Mouse (Mus musculus) limb, embryonic 14.5 days (tissue): ENCODE measurements around the gene Sf3b6. TPM values are rescaled to one million over a fixed set of nuclear protein-coding genes. Genes with fewer than 3 reads are reported as not detected.

ENCODE experiments used
- ATAC-seq: fragments of 200-750 bp; cut with Nextera tagmentation; 2 replicates; pipeline ENCODE4 v1.8.0; 2017; ENCODE audit warnings: low read depth, moderate number of reproducible peaks, moderate TSS enrichment; ENCODE audit not compliant: low FRiP score
- DNase-seq: peaks from one replicate; pipeline ENCODE4 v3.0.0-alpha.2; 2015; ENCODE audit warnings: low spot score
- H3K27ac ChIP-seq: fragments of 300-500 bp; sonication (generic); replicated peaks from 2 replicates; pipeline ENCODE4 v1.5.1; 2014; ENCODE audit warnings: low read depth, mild to moderate bottlenecking, low read length, moderate library complexity, mixed read lengths
- H3K27me3 ChIP-seq: fragments of 300-500 bp; sonication (generic); 2 replicates; pipeline ENCODE4 v1.6.1; 2014; ENCODE audit warnings: low read length, mixed read lengths; ENCODE audit not compliant: control insufficient read depth, insufficient read depth
- H3K36me3 ChIP-seq: fragments of 300-500 bp; sonication (generic); 2 replicates; pipeline ENCODE4 v1.6.1; 2014; ENCODE audit warnings: mild to moderate bottlenecking, low read length, moderate library complexity, mixed read lengths; ENCODE audit not compliant: control insufficient read depth, insufficient read depth
- H3K4me1 ChIP-seq: fragments of 300-500 bp; sonication (generic); 2 replicates; pipeline ENCODE4 v1.6.1; 2014; ENCODE audit warnings: antibody characterized with exemption, low read length, mixed read lengths; ENCODE audit not compliant: control insufficient read depth, insufficient read depth
- H3K4me2 ChIP-seq: fragments of 300-500 bp; sonication (generic); replicated peaks from 2 replicates; pipeline ENCODE4 v1.6.1; 2014; ENCODE audit warnings: low read depth, mild to moderate bottlenecking, low read length, moderate library complexity; ENCODE audit not compliant: severe bottlenecking
- H3K4me3 ChIP-seq: fragments of 300-500 bp; sonication (generic); replicated peaks from 2 replicates; pipeline ENCODE4 v1.5.1; 2014; ENCODE audit warnings: low read length
- H3K9ac ChIP-seq: fragments of 300-500 bp; sonication (generic); 2 replicates; pipeline ENCODE4 v1.6.1; 2014; ENCODE audit warnings: mild to moderate bottlenecking, low read depth, low read length, moderate library complexity; ENCODE audit not compliant: severe bottlenecking
- H3K9me3 ChIP-seq: fragments of 300-500 bp; sonication (generic); 2 replicates; pipeline ENCODE4 v1.6.1; 2016; ENCODE audit warnings: low read length; ENCODE audit not compliant: control insufficient read depth
- POLR2A ChIP-seq: fragments of 200-500 bp; IDR thresholded peaks from 2 replicates; pipeline ENCODE4 v1.8.0; 2012; ENCODE audit warnings: inconsistent platforms, mild to moderate bottlenecking, moderate library complexity, borderline replicate concordance; ENCODE audit not compliant: insufficient read depth, insufficient read length; ENCODE audit errors: extremely low read depth
- WGBS: fragments of 180-500 bp; shearing (Covaris S2); extraction: QIAGEN DNeasy Blood & Tissue Kit; methylation state at CpG from one replicate; pipeline ENCODE4 v1.1.7; 2014; 5-methylcytosine and 5-hydroxymethylcytosine counted together
- polyA plus RNA-seq, 2 experiments: library from polyadenylated mRNA; depleted of rRNA in 1 of 2; stranded (reverse) in 1 of 2; unstranded in 1 of 2; fragments of >200 nt; fragmentation: Nextera tagmentation in 1 of 2; extraction: Ambion mirVana in 1 of 2; gene quantifications; 2 replicates each; pipeline versions ENCODE4 v1.2.1 to v1.2.3; 2012 to 2014

Gene Sf3b6
- polyA plus RNA-seq, 2 experiments = 179 to 307 TPM

GRCm38 (mm10) chr12:4874161-4874927 is 57.0 kb downstream of the Sf3b6 start, which contains the start of gene Mfsd2b:
Mfsd2b (minus strand) TSS chr12:4874359.
- no peaks in the 10 kb centered on the region for H3K9me3 ChIP-seq
- H3K27ac ChIP-seq = no peak within 1 kb of the TSS
- TF ChIP-seq POLR2A = no peak
- peaks cover 9% of the 10 kb centered on the region for H3K4me1 ChIP-seq
- no peaks in the 10 kb centered on the region for H3K27me3 ChIP-seq
- DNase-seq (peak; percentile 72), ATAC-seq (peak; percentile 62)
- H3K4me3 ChIP-seq = peak within 1 kb of the TSS; percentile 34
- H3K4me2 ChIP-seq = peak within 1 kb of the TSS; percentile 79
- peak within 1 kb of the TSS; percentile 52 for H3K9ac ChIP-seq
- peaks cover 6% of the 10 kb centered on the region; the same call in 1 of the 2 replicates for H3K36me3 ChIP-seq
- 3% methylated on average over 24 of the region's 24 CpGs for WGBS

- TF ChIP-seq POLR2A = no peak
- WGBS = 80% methylated on average over 8 of the region's 8 CpGs
- no peaks in the 10 kb centered on the region for H3K27me3 ChIP-seq
- no peak overlapping the region for H3K27ac ChIP-seq
- no peak overlapping the region for H3K9ac ChIP-seq
- no peaks in the 10 kb centered on the region for H3K9me3 ChIP-seq
- DNase-seq (no peak), ATAC-seq (no peak)
- H3K4me2 ChIP-seq = no peak overlapping the region
- H3K4me1 ChIP-seq = peaks cover 9% of the 10 kb centered on the region
- no peak overlapping the region for H3K4me3 ChIP-seq
- H3K36me3 ChIP-seq = peaks cover 10% of the 10 kb centered on the region; the same call in 1 of the 2 replicates
Observed at GRCm38 (mm10) chr12:4875623-4876022, 58.3 kb downstream of the Sf3b6 start.

Other genes starting within 250 kb of the Sf3b6 start
- gene Itsn2, start 224.9 kb upstream of the Sf3b6 start, polyA plus RNA-seq (2012; rRNA removed) = 31.1 and 33.2 TPM in 2 replicates
- 42.6 and 49.3 TPM in 2 replicates for gene Itsn2, start 224.9 kb upstream of the Sf3b6 start, polyA plus RNA-seq (2014; fragmentation: Nextera tagmentation; extraction: Ambion mirVana)
- not detected in 2 replicates for gene Gm3625, start 224.6 kb upstream of the Sf3b6 start, polyA plus RNA-seq (2012; rRNA removed)
- not detected in 2 replicates for gene Gm3625, start 224.6 kb upstream of the Sf3b6 start, polyA plus RNA-seq (2014; fragmentation: Nextera tagmentation; extraction: Ambion mirVana)
- 1.8 and 1.9 TPM in 2 replicates for gene Fam228a, start 79.1 kb upstream of the Sf3b6 start, polyA plus RNA-seq (2012; rRNA removed)
- gene Fam228a, start 79.1 kb upstream of the Sf3b6 start, polyA plus RNA-seq (2014; fragmentation: Nextera tagmentation; extraction: Ambion mirVana) = 0.55 and 0.77 TPM in 2 replicates
- gene Pfn4, start 48.5 kb upstream of the Sf3b6 start, polyA plus RNA-seq (2012; rRNA removed) = 2.4 and 2.7 TPM in 2 replicates
- 3.8 and 4.8 TPM in 2 replicates for gene Pfn4, start 48.5 kb upstream of the Sf3b6 start, polyA plus RNA-seq (2014; fragmentation: Nextera tagmentation; extraction: Ambion mirVana)
- 8.7 and 8.8 TPM in 2 replicates for gene Fam228b, start 48.3 kb upstream of the Sf3b6 start, polyA plus RNA-seq (2012; rRNA removed)
- 4.8 TPM in 2 replicates for gene Fam228b, start 48.3 kb upstream of the Sf3b6 start, polyA plus RNA-seq (2014; fragmentation: Nextera tagmentation; extraction: Ambion mirVana)
- gene Fkbp1b, start 24.0 kb downstream of the Sf3b6 start, polyA plus RNA-seq (2012; rRNA removed) = 21.0 and 21.7 TPM in 2 replicates
- 16.4 and 18.2 TPM in 2 replicates for gene Fkbp1b, start 24.0 kb downstream of the Sf3b6 start, polyA plus RNA-seq (2014; fragmentation: Nextera tagmentation; extraction: Ambion mirVana)
- gene Wdcp, start 25.8 kb downstream of the Sf3b6 start, polyA plus RNA-seq (2012; rRNA removed) = 18.2 and 20.1 TPM in 2 replicates
- 12.6 and 16.2 TPM in 2 replicates for gene Wdcp, start 25.8 kb downstream of the Sf3b6 start, polyA plus RNA-seq (2014; fragmentation: Nextera tagmentation; extraction: Ambion mirVana)
- gene Mfsd2b, start 56.8 kb downstream of the Sf3b6 start, polyA plus RNA-seq (2012; rRNA removed) = 2.3 and 3.1 TPM in 2 replicates
- gene Mfsd2b, start 56.8 kb downstream of the Sf3b6 start, polyA plus RNA-seq (2014; fragmentation: Nextera tagmentation; extraction: Ambion mirVana) = 1.7 and 2.2 TPM in 2 replicates
- 4.6 and 5.8 TPM in 2 replicates for gene Ubxn2a, start 90.2 kb downstream of the Sf3b6 start, polyA plus RNA-seq (2012; rRNA removed)
- 18.2 and 22.9 TPM in 2 replicates for gene Ubxn2a, start 90.2 kb downstream of the Sf3b6 start, polyA plus RNA-seq (2014; fragmentation: Nextera tagmentation; extraction: Ambion mirVana)
- 23.1 and 25.0 TPM in 2 replicates for gene Atad2b, start 99.8 kb downstream of the Sf3b6 start, polyA plus RNA-seq (2012; rRNA removed)
- gene Atad2b, start 99.8 kb downstream of the Sf3b6 start, polyA plus RNA-seq (2014; fragmentation: Nextera tagmentation; extraction: Ambion mirVana) = 16.2 and 19.5 TPM in 2 replicates